Mouse (Mus musculus): ENCODE measurements around the gene Fbxl18. TPM values are rescaled to one million over a fixed set of nuclear protein-coding genes. Genes with fewer than 3 reads are reported as not detected.

Gene Fbxl18
- polyA plus RNA-seq, 1 experiment: 11.5 TPM

DNA sequence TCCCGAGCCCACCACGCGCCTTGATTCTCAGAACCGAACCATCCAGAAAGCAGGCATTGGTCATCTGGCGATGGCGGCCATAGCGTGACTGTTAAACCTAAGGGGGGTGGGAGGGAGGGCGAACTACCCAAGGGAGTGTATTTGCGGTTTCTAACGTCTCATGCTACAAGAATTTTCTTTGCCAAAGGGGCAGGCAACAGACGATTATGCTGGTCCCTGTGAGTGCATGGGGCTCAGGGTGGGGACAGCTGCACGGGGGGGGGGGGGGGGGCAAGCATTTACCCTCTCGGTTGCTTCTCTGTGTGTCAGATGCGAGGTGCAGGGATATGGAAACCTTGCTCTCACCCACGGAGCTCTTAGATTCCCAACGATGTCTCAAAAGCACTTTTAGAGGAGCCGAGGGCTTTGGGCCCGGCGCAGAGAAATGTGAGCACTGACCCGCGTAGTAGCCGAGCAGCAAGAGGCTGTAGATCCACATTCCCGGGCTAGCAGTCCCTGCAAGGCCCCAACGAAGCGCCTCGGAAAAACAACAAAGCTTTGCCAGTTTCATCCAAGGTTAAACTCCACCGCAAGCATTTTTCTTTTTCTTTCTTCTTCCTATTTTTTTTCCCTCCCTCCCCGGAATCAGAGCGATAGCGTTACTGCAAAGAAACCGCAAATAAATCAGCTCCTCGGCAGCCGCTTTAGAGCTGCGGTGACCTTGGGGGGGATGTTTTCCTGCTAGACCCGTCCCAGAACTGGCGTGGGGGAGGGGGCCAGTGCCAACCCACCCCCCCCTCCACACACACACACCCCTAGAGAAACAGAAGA is 72.7 kb downstream of the Fbxl18 start:
- Histone ChIP-seq H3K4me3 (ENCODE audit: insufficient read depth, low read depth, low read length) (peak overlapping the region; percentile 70), H3K27me3 (replicated peaks; ENCODE audit: control insufficient read depth, insufficient read depth, low read length) (no peaks in the 10 kb centered on the region), H3K36me3 (ENCODE audit: control insufficient read depth, insufficient read depth, low read length) (no peaks in the 10 kb centered on the region), H3K4me1 (ENCODE audit: control insufficient read depth, insufficient read depth, low read length) (peaks cover 26% of the 10 kb centered on the region), H3K27ac (ENCODE audit: insufficient read depth, low read depth, low read length) (peak overlapping the region; percentile 97)
- peak; percentile 76 for DNase-seq
- WGBS: 2% methylated on average over 36 of the region's 36 CpGs
- TF ChIP-seq CTCF (conservative IDR thresholded peaks at IDR 0.05; ENCODE audit: insufficient read depth, insufficient read length, low read depth, low read length) (no peak), POLR2A (IDR thresholded peaks at IDR 0.05; ENCODE audit: low read depth, low read length) (no peak)

DNA sequence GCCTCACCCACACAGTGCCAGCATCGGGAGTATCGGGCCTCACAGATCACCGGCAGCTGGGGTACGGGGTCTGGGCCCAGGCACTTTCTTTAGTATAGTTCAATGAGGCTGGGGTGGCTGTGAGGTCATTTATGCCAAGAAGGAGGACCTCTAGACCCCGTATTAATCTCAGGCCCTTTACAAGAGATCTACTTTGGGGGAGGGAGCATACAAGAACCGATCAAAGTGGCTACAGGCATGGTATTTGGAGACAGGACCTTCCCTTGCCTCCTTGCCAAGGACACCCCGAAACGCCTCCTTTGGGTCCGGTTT is 73.3 kb downstream of the Fbxl18 start:
- WGBS: 1% methylated on average over 9 of the region's 9 CpGs
- TF ChIP-seq POLR2A (IDR thresholded peaks at IDR 0.05; ENCODE audit: low read depth, low read length) (no peak), CTCF (conservative IDR thresholded peaks at IDR 0.05; ENCODE audit: insufficient read depth, insufficient read length, low read depth, low read length) (no peak)
- peak; percentile 44 for DNase-seq
- peak overlapping the region; percentile 70 for H3K4me3 ChIP-seq (ENCODE audit: insufficient read depth, low read depth, low read length)
- H3K27ac ChIP-seq (ENCODE audit: insufficient read depth, low read depth, low read length): peak overlapping the region; percentile 97
- no peaks in the 10 kb centered on the region for H3K27me3 ChIP-seq (replicated peaks; ENCODE audit: control insufficient read depth, insufficient read depth, low read length)
- peaks cover 26% of the 10 kb centered on the region for H3K4me1 ChIP-seq (ENCODE audit: control insufficient read depth, insufficient read depth, low read length)
- no peaks in the 10 kb centered on the region for H3K36me3 ChIP-seq (ENCODE audit: control insufficient read depth, insufficient read depth, low read length)

DNA sequence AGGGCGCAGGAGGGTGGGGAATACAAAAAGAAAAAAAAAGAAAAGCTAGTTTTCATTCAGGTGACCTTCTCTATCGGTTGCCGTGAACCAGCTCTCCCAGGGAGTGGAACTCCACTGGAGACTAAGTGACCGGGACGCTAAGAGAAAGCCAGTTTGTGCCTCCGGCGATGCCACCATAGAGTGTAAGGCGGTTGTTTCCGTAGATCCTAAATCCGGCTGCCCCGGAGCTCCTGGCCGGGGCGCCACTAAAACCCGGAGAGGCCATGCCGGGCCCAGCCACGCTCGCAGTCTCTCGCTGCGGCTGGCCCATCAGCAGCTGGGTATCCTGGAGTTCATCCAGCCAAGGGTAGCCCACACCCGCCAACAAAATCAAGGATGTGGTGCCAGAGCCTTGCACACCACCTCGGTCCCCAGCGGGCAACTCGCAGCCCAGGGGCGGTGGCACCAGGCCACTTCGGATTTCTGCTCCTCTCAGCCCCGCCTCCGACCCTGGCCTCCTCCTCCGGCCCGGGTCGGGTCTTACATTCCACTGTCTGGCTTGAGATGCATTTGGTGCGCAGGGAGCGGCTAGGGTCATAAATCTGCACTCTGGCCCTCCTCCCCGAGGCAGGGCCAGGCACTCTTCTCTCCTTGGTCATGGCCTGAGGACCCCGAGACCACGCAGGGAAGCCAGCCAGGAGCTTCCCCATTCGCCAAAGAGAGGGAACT is 73.8 kb downstream of the Fbxl18 start:
- peaks cover 22% of the 10 kb centered on the region for H3K4me1 ChIP-seq (ENCODE audit: control insufficient read depth, insufficient read depth, low read length)
- WGBS: under 1% methylated on average over 36 of the region's 36 CpGs
- no peaks in the 10 kb centered on the region for H3K27me3 ChIP-seq (replicated peaks; ENCODE audit: control insufficient read depth, insufficient read depth, low read length)
- H3K4me3 ChIP-seq (ENCODE audit: insufficient read depth, low read depth, low read length): peak overlapping the region; percentile 70
- H3K27ac ChIP-seq (ENCODE audit: insufficient read depth, low read depth, low read length): peak overlapping the region; percentile 97
- no peaks in the 10 kb centered on the region for H3K36me3 ChIP-seq (ENCODE audit: control insufficient read depth, insufficient read depth, low read length)
- peak; percentile 98 for DNase-seq
- peak; percentile 87 for TF ChIP-seq POLR2A (IDR thresholded peaks at IDR 0.05; ENCODE audit: low read depth, low read length)
- no peak for TF ChIP-seq CTCF (conservative IDR thresholded peaks at IDR 0.05; ENCODE audit: insufficient read depth, insufficient read length, low read depth, low read length)

DNA sequence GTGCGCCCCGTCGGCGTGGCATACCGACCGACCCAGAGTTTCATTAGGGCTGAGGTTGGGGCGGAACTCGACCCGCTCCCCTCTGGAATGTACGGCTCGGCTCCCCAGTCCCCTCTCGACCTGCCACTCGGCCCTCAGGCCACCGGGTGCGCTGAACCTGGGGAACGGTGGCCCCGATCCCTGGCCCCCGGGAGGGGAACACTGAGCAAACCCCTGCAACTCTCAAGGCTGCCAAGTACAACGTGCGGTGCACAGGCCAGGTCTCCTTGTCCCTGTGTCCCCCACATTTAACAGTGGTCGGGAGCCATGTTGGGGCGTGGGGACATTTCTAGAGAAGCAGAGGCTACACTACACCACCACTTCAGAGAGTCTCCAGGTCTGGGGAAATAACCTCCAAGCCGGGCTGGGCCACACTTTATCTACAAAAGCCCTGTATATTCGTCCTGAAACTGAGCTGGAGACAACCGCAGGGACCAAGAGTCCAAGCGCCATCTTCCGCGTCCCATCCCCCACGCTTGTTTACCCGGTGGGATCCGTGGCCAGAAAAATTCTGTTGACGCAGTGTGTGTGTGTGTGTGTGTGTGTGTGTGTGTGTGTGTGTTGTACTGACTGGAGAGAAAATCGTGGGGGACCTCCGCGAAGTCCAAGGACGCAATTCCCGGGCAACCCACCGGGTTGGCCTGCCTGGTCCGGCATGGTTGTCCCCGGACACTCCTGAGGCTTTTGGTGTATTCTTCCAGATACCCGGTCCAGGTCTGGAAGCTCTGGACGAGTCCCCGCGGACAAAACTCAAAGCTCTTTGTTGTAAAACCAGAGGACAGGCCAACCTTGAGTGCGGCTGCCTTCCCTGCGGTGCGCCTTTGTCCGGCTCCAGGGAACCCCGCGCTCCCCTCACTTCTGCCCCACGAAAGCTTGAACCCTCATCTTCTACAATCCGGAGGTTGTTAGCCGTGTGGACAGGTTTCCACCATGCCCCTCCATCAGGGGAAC is 74.7 kb downstream of the Fbxl18 start:
- peak; percentile 84 for DNase-seq
- Histone ChIP-seq H3K4me1 (ENCODE audit: control insufficient read depth, insufficient read depth, low read length) (peaks cover 16% of the 10 kb centered on the region), H3K27ac (ENCODE audit: insufficient read depth, low read depth, low read length) (peak overlapping the region; percentile 97), H3K4me3 (ENCODE audit: insufficient read depth, low read depth, low read length) (peak overlapping the region; percentile 70), H3K36me3 (ENCODE audit: control insufficient read depth, insufficient read depth, low read length) (no peaks in the 10 kb centered on the region), H3K27me3 (replicated peaks; ENCODE audit: control insufficient read depth, insufficient read depth, low read length) (no peaks in the 10 kb centered on the region)
- WGBS: under 1% methylated on average over 53 of the region's 53 CpGs
- TF ChIP-seq CTCF (conservative IDR thresholded peaks at IDR 0.05; ENCODE audit: insufficient read depth, insufficient read length, low read depth, low read length) (no peak), POLR2A (IDR thresholded peaks at IDR 0.05; ENCODE audit: low read depth, low read length) (no peak)

DNA sequence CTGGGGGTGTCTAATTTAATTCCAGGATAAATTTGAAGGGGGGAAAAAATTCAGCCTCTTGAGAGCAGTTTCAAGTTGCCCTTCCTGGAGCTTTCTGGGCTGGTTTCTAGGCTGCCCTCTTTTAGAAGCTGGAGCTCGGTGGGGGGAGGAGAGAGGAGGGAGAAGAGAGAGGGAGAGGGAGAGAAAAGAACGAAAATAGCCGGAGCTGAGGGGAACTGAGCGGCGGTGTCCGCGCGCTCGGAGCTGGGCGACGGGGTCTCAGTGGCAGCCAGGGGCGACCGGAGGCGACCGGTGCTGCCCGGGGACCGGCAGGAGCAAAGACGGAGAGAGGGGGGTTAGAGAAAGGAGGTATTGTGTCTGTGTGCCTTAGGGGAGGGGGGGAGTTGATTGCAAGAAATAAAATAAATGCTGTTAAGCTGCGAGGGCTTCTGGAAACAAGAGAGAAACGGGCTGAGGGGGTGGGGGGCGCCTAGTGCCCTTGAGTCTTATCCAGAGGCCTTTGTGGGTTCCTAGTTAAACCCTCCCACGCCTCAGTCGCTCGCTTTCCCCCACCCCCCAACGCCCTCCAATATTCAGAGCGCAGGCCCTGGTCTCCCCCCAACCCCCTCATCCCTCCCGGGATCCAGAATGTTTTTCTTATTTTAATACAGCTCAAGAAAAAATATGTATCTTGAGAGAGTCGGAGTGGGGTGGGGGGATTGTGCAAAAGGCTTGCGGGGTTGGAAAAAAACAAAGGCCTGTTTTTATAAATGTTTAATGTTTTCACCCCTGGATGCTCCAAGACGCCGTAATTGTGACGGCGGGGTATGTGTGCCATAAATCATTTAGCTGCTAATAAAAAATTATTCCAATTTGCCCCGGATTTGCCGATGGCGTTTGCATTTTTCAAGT is 75.6 kb downstream of the Fbxl18 start:
- no peaks in the 10 kb centered on the region for H3K27me3 ChIP-seq (replicated peaks; ENCODE audit: control insufficient read depth, insufficient read depth, low read length)
- TF ChIP-seq POLR2A (IDR thresholded peaks at IDR 0.05; ENCODE audit: low read depth, low read length) (no peak), CTCF (conservative IDR thresholded peaks at IDR 0.05; ENCODE audit: insufficient read depth, insufficient read length, low read depth, low read length) (no peak)
- peak overlapping the region; percentile 70 for H3K4me3 ChIP-seq (ENCODE audit: insufficient read depth, low read depth, low read length)
- H3K27ac ChIP-seq (ENCODE audit: insufficient read depth, low read depth, low read length): peak overlapping the region; percentile 97
- peaks cover 10% of the 10 kb centered on the region for H3K4me1 ChIP-seq (ENCODE audit: control insufficient read depth, insufficient read depth, low read length)
- H3K36me3 ChIP-seq (ENCODE audit: control insufficient read depth, insufficient read depth, low read length): no peaks in the 10 kb centered on the region
- under 1% methylated on average over 36 of the region's 36 CpGs for WGBS
- peak; percentile 76 for DNase-seq

Measured in kidney, adult 2 months (tissue).